Mouse (Mus musculus): ENCODE data around the gene Axin1.

Gene Axin1

GRCm38 (mm10) chr17:26119766-26120710 lies 18.4 kb upstream of the Axin1 start:
- 36% methylated on average over 33 of the region's 33 CpGs for WGBS

- 64% methylated on average over 5 of the region's 5 CpGs for WGBS
Observed at GRCm38 (mm10) chr17:26122431-26123140, 15.9 kb upstream of the Axin1 start.

- under 1% methylated on average over 32 of the region's 32 CpGs for WGBS
Observed at GRCm38 (mm10) chr17:26123267-26123684, 15.2 kb upstream of the Axin1 start, which contains the start of gene Mrpl28. Mrpl28 (plus strand) TSS chr17:26123500.

- WGBS, result 85% methylated on average over 7 of the region's 7 CpGs
Observed at GRCm38 (mm10) chr17:26124560-26124959, 13.9 kb upstream of the Axin1 start.

- 82% methylated on average over 10 of the region's 10 CpGs for WGBS
Observed at GRCm38 (mm10) chr17:26125226-26125625, 13.3 kb upstream of the Axin1 start.

GRCm38 (mm10) chr17:26131062-26131732 lies 7.3 kb upstream of the Axin1 start:
- 79% methylated on average over 18 of the region's 18 CpGs for WGBS

- 76% methylated on average over 18 of the region's 18 CpGs for WGBS
Observed at GRCm38 (mm10) chr17:26131856-26132853, 6.3 kb upstream of the Axin1 start.

GRCm38 (mm10) chr17:26137106-26137750 lies 1.3 kb upstream of the Axin1 start:
- 88% methylated on average over 11 of the region's 11 CpGs for WGBS

- WGBS, result 70% methylated on average over 2 of the region's 2 CpGs
Observed at GRCm38 (mm10) chr17:26137751-26138130, 747 bp upstream of the Axin1 start.

- WGBS, result 1% methylated on average over 47 of the region's 58 CpGs
Observed at GRCm38 (mm10) chr17:26138901-26139381, 453 bp downstream of the Axin1 start.

GRCm38 (mm10) chr17:26142796-26143195 lies 4.3 kb downstream of the Axin1 start:
- WGBS, result 85% methylated on average over 4 of the region's 4 CpGs

- 96% methylated on average over 5 of the region's 5 CpGs for WGBS
Observed at GRCm38 (mm10) chr17:26143386-26143785, 4.9 kb downstream of the Axin1 start.

GRCm38 (mm10) chr17:26149056-26149455 lies 10.6 kb downstream of the Axin1 start:
- WGBS, result 74% methylated on average over 2 of the region's 2 CpGs

- 82% methylated on average over 2 of the region's 2 CpGs for WGBS
Observed at GRCm38 (mm10) chr17:26151886-26152630, 13.6 kb downstream of the Axin1 start.

GRCm38 (mm10) chr17:26162736-26163135 lies 24.2 kb downstream of the Axin1 start:
- WGBS, result 91% methylated on average over 1 of the region's 1 CpGs

- WGBS, result 78% methylated on average over 2 of the region's 2 CpGs
Observed at GRCm38 (mm10) chr17:26168039-26168438, 29.6 kb downstream of the Axin1 start.

- 95% methylated on average over 2 of the region's 2 CpGs for WGBS
Observed at GRCm38 (mm10) chr17:26175248-26175647, 36.8 kb downstream of the Axin1 start.

- 54% methylated on average over 3 of the region's 3 CpGs for WGBS
Observed at GRCm38 (mm10) chr17:26181179-26181578, 42.7 kb downstream of the Axin1 start.

- 94% methylated on average over 5 of the region's 5 CpGs for WGBS
Observed at GRCm38 (mm10) chr17:26187592-26187991, 49.1 kb downstream of the Axin1 start.
